Mouse (Mus musculus): ENCODE data around the gene Tbc1d8. TPM values are rescaled to one million over a fixed set of nuclear protein-coding genes. Genes with fewer than 3 reads are reported as not detected.

Tbc1d8 gene
- polyA plus RNA-seq, 1 experiment = 1.2 TPM

DNA sequence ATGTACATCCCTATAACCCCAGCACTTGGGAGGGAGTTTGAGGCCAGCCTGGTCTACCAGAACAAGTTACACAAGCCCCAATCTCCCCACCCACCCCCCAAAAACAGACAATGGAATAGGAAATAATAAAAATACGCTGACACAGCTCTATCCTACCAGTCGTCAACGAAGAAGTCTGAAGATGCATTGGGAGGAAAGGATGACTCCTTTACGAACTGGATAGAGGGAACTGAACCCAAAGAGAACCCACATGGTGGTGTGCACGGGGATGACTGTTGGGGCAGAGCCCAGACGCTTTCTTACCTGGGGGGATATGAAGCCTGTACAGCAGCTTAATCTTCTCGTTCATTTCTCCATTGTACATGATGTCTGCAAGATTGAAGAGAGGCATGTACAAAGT lies 102.4 kb downstream of the Tbc1d8 start:
- no peak for TF ChIP-seq POLR2A (IDR thresholded peaks at IDR 0.05; ENCODE audit: low read depth, low read length)
- TF ChIP-seq CTCF (IDR thresholded peaks at IDR 0.05; ENCODE audit: borderline replicate concordance, insufficient read depth, low read length) = no peak
- no peaks in the 10 kb centered on the region; the same call in 1 of the 2 replicates for H3K4me1 ChIP-seq (ENCODE audit: control insufficient read depth, insufficient read depth, low read length)
- H3K27ac ChIP-seq (ENCODE audit: insufficient read depth, low read length) = no peak overlapping the region
- no peak overlapping the region for H3K4me3 ChIP-seq (ENCODE audit: insufficient read depth, low read length)

DNA sequence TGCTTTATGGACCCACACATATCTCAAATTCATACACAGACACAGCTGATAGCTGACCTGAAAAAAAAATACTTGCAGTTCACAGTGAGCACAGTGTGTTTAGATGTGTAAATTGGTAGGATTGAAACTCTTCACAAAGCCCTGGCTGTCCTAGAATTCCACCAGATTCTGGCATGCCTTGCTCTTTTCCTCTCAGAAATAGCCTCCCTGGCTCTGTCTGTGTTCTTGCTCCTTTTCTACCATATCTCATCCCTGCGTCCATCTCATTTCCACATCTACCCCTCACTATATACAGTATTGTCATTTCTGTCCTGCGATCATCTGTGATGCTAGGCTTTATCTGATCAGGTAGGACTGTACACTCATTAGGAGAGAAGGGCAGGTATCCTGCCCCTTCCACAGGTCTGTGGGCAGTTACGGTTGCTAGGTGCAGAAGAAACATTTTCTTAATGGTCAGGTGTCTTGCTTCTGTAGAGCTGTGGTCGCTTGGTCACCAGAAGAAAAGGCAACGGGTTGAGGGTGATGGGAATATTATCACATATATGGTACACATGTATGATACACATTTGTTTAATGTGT lies 104.2 kb downstream of the Tbc1d8 start:
- no peak overlapping the region for H3K27ac ChIP-seq (ENCODE audit: insufficient read depth, low read length)
- TF ChIP-seq POLR2A (IDR thresholded peaks at IDR 0.05; ENCODE audit: low read depth, low read length) (no peak), CTCF (IDR thresholded peaks at IDR 0.05; ENCODE audit: borderline replicate concordance, insufficient read depth, low read length) (no peak)

GRCm38 (mm10) chr1:39373378-39373777 lies 105.2 kb downstream of the Tbc1d8 start:
- no peak for TF ChIP-seq CTCF (IDR thresholded peaks at IDR 0.05; ENCODE audit: borderline replicate concordance, insufficient read depth, low read length)
- TF ChIP-seq POLR2A (IDR thresholded peaks at IDR 0.05; ENCODE audit: low read depth, low read length) = 0 out of 2 replicates have a peak, but pooled peaks have one; percentile 10
- Histone ChIP-seq H3K27ac (ENCODE audit: insufficient read depth, low read length) (no peak overlapping the region), H3K4me3 (ENCODE audit: insufficient read depth, low read length) (no peak overlapping the region)

More for the DNA sequence above, 104.2 kb downstream of the Tbc1d8 start:
- peaks cover 2% of the 10 kb centered on the region; the same call in 1 of the 2 replicates for H3K4me1 ChIP-seq (ENCODE audit: control insufficient read depth, insufficient read depth, low read length)
- no peak overlapping the region for H3K4me3 ChIP-seq (ENCODE audit: insufficient read depth, low read length)

GRCm38 (mm10) chr1:39372220-39372843 lies 106.2 kb downstream of the Tbc1d8 start:
- no peak for TF ChIP-seq POLR2A (IDR thresholded peaks at IDR 0.05; ENCODE audit: low read depth, low read length)
- TF ChIP-seq CTCF (IDR thresholded peaks at IDR 0.05; ENCODE audit: borderline replicate concordance, insufficient read depth, low read length) = no peak
- H3K4me1 ChIP-seq (ENCODE audit: control insufficient read depth, insufficient read depth, low read length) = peaks cover 2% of the 10 kb centered on the region; the same call in 1 of the 2 replicates
- H3K27ac ChIP-seq (ENCODE audit: insufficient read depth, low read length) = no peak overlapping the region
- H3K4me3 ChIP-seq (ENCODE audit: insufficient read depth, low read length) = no peak overlapping the region

More at GRCm38 (mm10) chr1:39373378-39373777, 105.2 kb downstream of the Tbc1d8 start:
- H3K4me1 ChIP-seq (ENCODE audit: control insufficient read depth, insufficient read depth, low read length) = peaks cover 2% of the 10 kb centered on the region; the same call in 1 of the 2 replicates

DNA sequence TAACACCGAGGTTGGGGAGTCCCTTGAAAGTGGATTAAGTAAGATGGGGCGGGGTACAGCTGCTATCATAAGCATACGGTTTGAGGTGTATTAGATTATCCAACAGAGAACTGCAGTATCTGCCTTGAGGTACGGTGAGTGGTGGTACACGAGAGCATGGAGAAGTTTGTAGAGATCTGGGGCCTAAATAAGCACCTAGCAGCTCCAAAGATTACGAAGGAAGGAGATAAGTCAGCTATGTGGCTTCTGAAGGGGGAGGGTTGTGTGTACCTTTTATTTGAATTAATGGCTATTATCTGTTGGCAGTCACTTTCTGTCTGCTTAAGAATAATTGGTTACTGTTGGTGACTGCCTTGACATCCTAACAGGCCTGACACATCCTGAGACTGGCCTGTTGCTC lies 108.1 kb downstream of the Tbc1d8 start:
- Histone ChIP-seq H3K4me1 (ENCODE audit: control insufficient read depth, insufficient read depth, low read length) (0 out of 2 replicates have a peak, but pooled peaks cover 2% of the 10 kb centered on the region), H3K4me3 (ENCODE audit: insufficient read depth, low read length) (no peak overlapping the region; the same call in 1 of the 2 replicates), H3K27ac (ENCODE audit: insufficient read depth, low read length) (no peak overlapping the region)
- TF ChIP-seq POLR2A (IDR thresholded peaks at IDR 0.05; ENCODE audit: low read depth, low read length) (no peak), CTCF (IDR thresholded peaks at IDR 0.05; ENCODE audit: borderline replicate concordance, insufficient read depth, low read length) (no peak)

- 0 out of 2 replicates have a peak, but pooled peaks cover 2% of the 10 kb centered on the region for H3K4me1 ChIP-seq (ENCODE audit: control insufficient read depth, insufficient read depth, low read length)
- H3K4me3 ChIP-seq (ENCODE audit: insufficient read depth, low read length) = peak overlapping the region; percentile 96
- TF ChIP-seq POLR2A (IDR thresholded peaks at IDR 0.05; ENCODE audit: low read depth, low read length) (no peak), CTCF (IDR thresholded peaks at IDR 0.05; ENCODE audit: borderline replicate concordance, insufficient read depth, low read length) (no peak)
- peak overlapping the region; percentile 34; the same call in 1 of the 2 replicates for H3K27ac ChIP-seq (ENCODE audit: insufficient read depth, low read length)
Measured at GRCm38 (mm10) chr1:39368267-39368841, 110.2 kb downstream of the Tbc1d8 start.

- Histone ChIP-seq H3K4me3 (ENCODE audit: insufficient read depth, low read length) (peak within 1 kb of the TSS; percentile 96), H3K4me1 (ENCODE audit: control insufficient read depth, insufficient read depth, low read length) (0 out of 2 replicates have a peak, but pooled peaks cover 2% of the 10 kb centered on the region), H3K27ac (ENCODE audit: insufficient read depth, low read length) (peak within 1 kb of the TSS; percentile 34; the same call in 1 of the 2 replicates)
- TF ChIP-seq POLR2A (IDR thresholded peaks at IDR 0.05; ENCODE audit: low read depth, low read length) = peak; percentile 87
- no peak for TF ChIP-seq CTCF (IDR thresholded peaks at IDR 0.05; ENCODE audit: borderline replicate concordance, insufficient read depth, low read length)
Measured at GRCm38 (mm10) chr1:39367601-39368266, 110.8 kb downstream of the Tbc1d8 start, which contains the start of gene Rpl31. Gene Rpl31, plus strand, starts transcription at chr1:39367842.

DNA sequence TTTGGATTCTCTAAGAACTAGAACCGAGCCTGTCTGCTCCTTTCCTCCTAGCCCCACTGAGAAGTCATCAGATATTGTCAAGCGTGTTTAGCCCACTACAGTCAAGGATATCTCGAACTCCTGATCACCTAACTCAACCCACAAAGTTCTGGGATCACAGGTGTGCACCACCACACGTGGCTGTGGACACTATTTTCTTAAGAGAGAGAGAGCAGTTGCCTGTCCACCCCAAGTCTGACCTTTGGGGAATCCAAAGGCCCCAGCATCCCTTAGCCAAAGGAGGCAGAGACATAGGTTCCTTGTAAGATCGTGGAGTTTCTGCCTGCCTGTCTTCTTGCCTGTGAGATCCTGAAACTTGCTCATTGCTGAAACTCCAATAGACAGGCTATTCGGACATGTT lies 111.5 kb downstream of the Tbc1d8 start:
- H3K27ac ChIP-seq (ENCODE audit: insufficient read depth, low read length) = no peak overlapping the region
- H3K4me1 ChIP-seq (ENCODE audit: control insufficient read depth, insufficient read depth, low read length) = 0 out of 2 replicates have a peak, but pooled peaks cover 2% of the 10 kb centered on the region
- TF ChIP-seq POLR2A (IDR thresholded peaks at IDR 0.05; ENCODE audit: low read depth, low read length) (no peak), CTCF (IDR thresholded peaks at IDR 0.05; ENCODE audit: borderline replicate concordance, insufficient read depth, low read length) (no peak)
- H3K4me3 ChIP-seq (ENCODE audit: insufficient read depth, low read length) = peak overlapping the region; percentile 48

GRCm38 (mm10) chr1:39365562-39365961 lies 113.0 kb downstream of the Tbc1d8 start:
- Histone ChIP-seq H3K4me3 (ENCODE audit: insufficient read depth, low read length) (no peak overlapping the region), H3K4me1 (ENCODE audit: control insufficient read depth, insufficient read depth, low read length) (0 out of 2 replicates have a peak, but pooled peaks cover 2% of the 10 kb centered on the region), H3K27ac (ENCODE audit: insufficient read depth, low read length) (no peak overlapping the region)
- TF ChIP-seq POLR2A (IDR thresholded peaks at IDR 0.05; ENCODE audit: low read depth, low read length) (no peak), CTCF (IDR thresholded peaks at IDR 0.05; ENCODE audit: borderline replicate concordance, insufficient read depth, low read length) (no peak)

All from embryonic fibroblast, embryonic 13.5 days (primary cell).